Mouse (Mus musculus) cerebellum, adult 2 months (tissue): ENCODE measurements around the gene Neu1.

Source experiments
- CTCF ChIP-seq: fragments of 200-500 bp; IDR thresholded peaks from 2 replicates; pipeline ENCODE4 v1.5.1; 2011; ENCODE audit warnings: low read depth, mild to moderate bottlenecking, control low read depth, low read length, moderate library complexity, borderline replicate concordance; ENCODE audit not compliant: insufficient read depth
- POLR2A ChIP-seq: fragments of 200-500 bp; IDR thresholded peaks from 2 replicates; pipeline ENCODE4 v1.6.1; 2011; ENCODE audit warnings: low read length, control low read depth, borderline replicate concordance; ENCODE audit not compliant: insufficient read depth

- TF ChIP-seq CTCF (no peak), POLR2A (no peak)
Observed at GRCm38 (mm10) chr17:34978239-34978638, 47.2 kb downstream of the Neu1 start.
